Mouse (Mus musculus) adrenal gland, postnatal 10 days (tissue): ENCODE results near the gene Tmf1. TPM values are rescaled to one million over a fixed set of nuclear protein-coding genes. Genes with fewer than 3 reads are reported as not detected.
A peak's percentile ranks its signal among the peaks of the same experiment; 100 is the strongest.

Source experiments
- DNase-seq: peaks from one replicate; pipeline ENCODE4 v3.0.0; 2021; ENCODE audit warnings: mixed read lengths
- long read RNA-seq, 2 experiments: library from polyadenylated mRNA; stranded (forward); transcript quantifications; one replicate each; pipeline ENCODE4 v2.0.0; 2021
- total RNA-seq, 2 experiments: library from RNA; stranded (reverse); gene quantifications; 2 replicates each; pipeline ENCODE4 v1.2.3; 2021

Tmf1 gene
- total RNA-seq = 10 to 100 TPM; 37.0 to 43.5 TPM
- long read RNA-seq, experiment 1, full-length matches to known transcripts = 7 of 26 reads
- long read RNA-seq, experiment 1, partial matches to known transcripts = 18 of 26 reads
- long read RNA-seq, experiment 1, other reads (novel, unspliced or antisense) = 1 of 26 reads
- long read RNA-seq, experiment 2, full-length matches to known transcripts = 5 of 5 reads
- long read RNA-seq, experiment 2, partial matches to known transcripts = 0 of 5 reads
- long read RNA-seq, experiment 2, other reads (novel, unspliced or antisense) = 0 of 5 reads

- DNase-seq = peak; percentile 97
Observed at GRCm38 (mm10) chr6:97178491-97179366, at the start of gene Tmf1. TSS of gene Tmf1 (minus strand) at chr6:97179122.

- no peak for DNase-seq
Observed at GRCm38 (mm10) chr6:97227067-97227847, 48.3 kb upstream of the Tmf1 start.

- DNase-seq = no peak
Observed at GRCm38 (mm10) chr6:97226083-97226491, 47.2 kb upstream of the Tmf1 start.

DNA sequence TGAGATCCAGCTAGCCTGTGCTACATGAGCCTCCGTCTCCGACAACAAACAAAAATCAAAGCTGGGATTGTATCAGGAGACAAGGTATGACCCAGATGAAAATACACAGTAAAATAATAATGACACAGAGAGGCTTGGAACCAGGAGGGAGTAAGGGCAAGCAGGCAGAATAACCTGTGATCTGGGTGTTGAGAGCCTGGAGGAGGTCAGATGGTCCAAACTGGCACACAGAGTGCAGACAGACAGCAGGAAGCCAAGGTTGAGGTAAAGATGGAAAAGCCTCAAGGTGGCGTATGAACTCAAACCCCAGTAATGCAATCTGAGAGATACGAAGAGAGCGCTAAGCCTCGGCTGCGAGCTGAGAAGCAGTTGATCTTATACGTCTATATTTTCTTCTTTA lies 45.6 kb upstream of the Tmf1 start:
- no peak for DNase-seq

- no peak for DNase-seq
Observed at GRCm38 (mm10) chr6:97223566-97223965, 44.6 kb upstream of the Tmf1 start.

GRCm38 (mm10) chr6:97222931-97223467 lies 44.1 kb upstream of the Tmf1 start:
- no peak for DNase-seq

DNA sequence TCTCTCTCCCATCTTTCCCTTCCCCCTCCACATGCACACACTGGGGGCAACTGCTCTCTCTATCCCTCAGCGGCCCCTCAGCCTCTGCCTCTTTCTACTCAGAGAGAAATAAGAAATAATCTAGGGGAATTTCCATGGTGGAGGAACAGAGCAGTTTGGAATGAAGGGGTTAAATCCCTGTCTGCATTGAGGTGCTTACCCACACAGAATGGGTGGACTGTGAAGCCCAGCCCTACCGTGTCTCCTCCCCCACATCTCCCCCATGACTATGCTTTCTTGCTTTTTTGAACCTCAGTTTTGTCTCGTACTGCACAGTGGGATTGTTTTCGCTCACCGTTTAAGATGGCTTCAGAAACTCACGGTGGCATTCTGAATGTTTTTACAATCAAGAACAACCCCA lies 43.4 kb upstream of the Tmf1 start:
- no peak for DNase-seq

DNA sequence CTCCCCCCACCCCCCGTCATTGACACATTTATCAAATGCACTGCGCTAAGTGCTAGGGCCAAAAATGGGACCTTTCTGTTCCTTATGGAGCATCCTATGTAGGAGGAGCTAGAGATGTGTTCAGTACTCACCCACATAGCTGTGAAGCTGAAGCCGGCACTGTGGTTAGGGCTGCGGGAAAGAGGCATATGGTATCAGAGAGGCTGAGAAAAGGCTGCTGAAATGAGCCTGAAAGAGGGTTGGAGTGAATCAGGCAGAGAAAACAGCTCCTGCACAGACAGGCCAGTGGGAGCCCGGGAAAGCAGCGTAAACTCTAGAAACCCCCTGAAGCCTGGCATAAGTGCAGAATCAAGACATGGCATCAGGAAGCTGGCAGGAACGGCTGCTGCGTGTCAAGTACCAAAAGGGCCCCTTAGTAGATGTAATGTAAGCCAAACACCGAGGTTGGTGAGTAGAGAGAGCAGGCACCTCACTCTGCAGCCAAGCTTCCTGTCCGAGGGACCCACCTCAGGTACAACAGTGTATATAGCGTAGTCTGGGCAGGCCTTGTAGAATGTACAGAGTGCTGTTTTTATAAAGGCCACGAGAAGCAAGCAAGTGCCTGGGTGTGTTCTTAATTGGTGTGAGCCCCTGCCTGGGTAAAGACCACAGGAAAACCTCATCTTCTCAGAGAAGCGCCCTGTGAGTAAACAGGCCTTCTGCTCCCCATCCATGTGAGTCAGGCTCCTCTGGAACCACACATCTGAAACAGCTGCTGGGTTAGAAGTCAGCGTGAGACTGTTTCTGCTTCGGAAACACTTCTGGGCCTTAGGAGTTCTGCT lies 42.5 kb upstream of the Tmf1 start:
- no peak for DNase-seq

GRCm38 (mm10) chr6:97220672-97221071 lies 41.8 kb upstream of the Tmf1 start:
- no peak for DNase-seq

- no peak for DNase-seq
Observed at GRCm38 (mm10) chr6:97216154-97216821, 37.4 kb upstream of the Tmf1 start.

GRCm38 (mm10) chr6:97211981-97212380 lies 33.1 kb upstream of the Tmf1 start:
- DNase-seq = peak; percentile 69

DNA sequence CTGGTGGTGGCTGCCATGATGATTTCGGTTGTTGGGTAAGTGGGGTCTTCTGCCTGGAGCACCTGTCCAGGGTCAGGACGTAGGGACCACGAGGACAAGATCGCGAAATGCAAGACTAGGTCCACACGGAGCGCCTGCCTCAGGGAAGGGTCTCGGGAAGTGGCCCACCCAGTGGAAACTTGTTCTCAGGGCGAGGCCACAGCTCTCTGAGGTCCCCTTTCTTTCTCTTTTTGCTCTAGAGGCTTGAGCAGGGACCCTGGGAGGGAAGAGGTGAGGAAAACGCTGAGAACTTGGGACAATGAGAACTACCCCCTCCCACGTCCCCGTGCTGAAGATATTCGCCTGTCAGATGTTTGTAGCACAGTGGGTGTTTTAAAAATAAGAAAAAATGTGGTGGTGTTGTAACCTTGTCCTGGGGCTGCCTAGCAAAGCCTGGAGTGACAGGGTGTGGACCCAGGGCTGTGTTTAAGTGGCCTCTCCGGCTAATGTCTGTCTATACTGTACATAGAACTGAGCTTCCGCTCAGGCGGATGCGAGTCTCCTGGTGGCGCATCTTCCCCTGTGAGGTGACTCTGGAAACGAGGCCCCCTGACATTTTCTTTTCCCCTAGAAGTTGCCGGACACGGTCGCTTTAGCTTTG lies 32.2 kb upstream of the Tmf1 start:
- peak; percentile 35 for DNase-seq

- DNase-seq = peak; percentile 91
Observed at GRCm38 (mm10) chr6:97210191-97210961, 31.5 kb upstream of the Tmf1 start, which contains the start of gene Arl6ip5. TSS of gene Arl6ip5 (plus strand) at chr6:97210689.

GRCm38 (mm10) chr6:97209751-97210150 lies 30.8 kb upstream of the Tmf1 start:
- no peak for DNase-seq

DNA sequence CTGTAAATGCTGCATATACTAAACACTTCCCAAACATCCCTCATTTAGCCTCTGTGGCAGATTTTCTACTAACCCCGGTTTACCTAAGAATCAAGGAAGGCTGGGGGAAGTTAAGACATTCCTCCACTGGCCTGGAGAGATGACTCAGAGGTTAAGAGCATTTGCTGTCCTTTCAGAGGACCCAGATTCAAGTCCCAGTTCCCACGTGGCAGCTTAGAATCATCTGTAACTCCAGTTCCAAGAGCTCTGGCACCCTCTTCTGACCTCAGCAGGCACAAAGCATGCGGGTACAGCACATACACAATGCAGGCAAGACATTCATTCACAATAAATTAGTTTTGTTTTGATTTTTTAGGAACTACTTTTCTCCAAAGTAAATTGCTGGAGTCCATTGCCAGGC lies 30.3 kb upstream of the Tmf1 start:
- no peak for DNase-seq

- no peak for DNase-seq
Observed at GRCm38 (mm10) chr6:97208406-97208805, 29.5 kb upstream of the Tmf1 start.

DNA sequence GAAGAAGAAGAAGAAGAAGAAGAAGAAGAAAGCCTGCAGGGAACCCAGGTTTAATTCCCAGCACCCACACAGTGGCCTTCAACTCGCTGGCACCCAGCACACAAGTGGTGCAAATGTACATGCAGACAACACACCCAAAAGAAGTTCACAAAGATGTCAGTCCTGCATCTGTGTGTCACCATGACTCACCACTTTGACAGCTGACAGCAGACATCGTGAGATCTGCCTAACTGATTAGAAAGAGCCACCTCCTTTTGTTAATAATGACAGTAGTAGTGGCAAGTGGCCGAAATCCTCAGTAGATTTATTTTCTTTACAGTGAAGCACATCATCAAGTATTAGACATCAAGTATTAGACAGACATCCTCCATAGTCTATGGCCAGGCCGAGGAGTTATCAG lies 28.2 kb upstream of the Tmf1 start:
- DNase-seq = no peak

GRCm38 (mm10) chr6:97205439-97205885 lies 26.5 kb upstream of the Tmf1 start, which contains the start of gene Uba3:
TSS of gene Uba3 (minus strand) at chr6:97205647.
- DNase-seq = peak; percentile 100

DNA sequence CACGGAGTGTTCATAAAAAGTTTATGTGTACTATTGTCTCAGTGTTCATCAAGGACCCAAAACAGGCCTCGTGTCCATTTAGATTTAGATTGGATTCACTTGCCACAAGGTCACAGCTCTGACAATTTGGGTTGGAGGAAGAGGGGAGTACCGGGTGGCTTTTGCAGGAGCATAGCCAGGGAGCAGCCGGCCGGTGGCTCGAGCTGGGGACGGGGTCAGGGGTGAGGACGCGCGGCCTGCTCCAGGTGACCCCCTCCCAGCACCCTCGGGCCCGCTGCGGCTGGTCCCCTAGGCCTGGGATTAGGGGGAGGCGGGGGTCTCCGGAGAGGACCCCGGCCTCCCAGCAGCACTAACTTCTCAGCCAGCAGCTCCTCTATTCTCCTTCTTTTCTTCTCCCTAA lies 26.0 kb upstream of the Tmf1 start:
- DNase-seq = peak; percentile 56
